Mouse (Mus musculus) adrenal gland, postnatal 36 days (tissue): ENCODE measurements around the gene Gm28230. TPM values are rescaled to one million over a fixed set of nuclear protein-coding genes. Genes with fewer than 3 reads are reported as not detected.

ENCODE experiments used
- DNase-seq, 2 experiments: peaks; one replicate each; pipeline ENCODE4 v3.0.0; 2021; ENCODE audit warnings: mixed read lengths in 1 of 2
- long read RNA-seq, 2 experiments: library from polyadenylated mRNA; stranded (forward); transcript quantifications; one replicate each; pipeline ENCODE4 v2.0.0; 2021; ENCODE audit warnings: borderline sequencing depth in 2 of 2
- total RNA-seq, 2 experiments: library from RNA; stranded (reverse); gene quantifications; 2 replicates each; pipeline ENCODE4 v1.2.3; 2021

The Gm28230 gene
- 1 to 10 TPM; 1.6 to 2.0 TPM for total RNA-seq
- long read RNA-seq, experiment 1, partial matches to known transcripts: 0 of 1 reads
- long read RNA-seq, experiment 1, other reads (novel, unspliced or antisense): 1 of 1 reads
- long read RNA-seq, experiment 2: 0 reads

GRCm38 (mm10) chr2:74726551-74726950 is at the start of gene Gm28230:
TSS of gene Gm28230 (plus strand) at chr2:74726728.
- peak; percentile 54 to 63 for DNase-seq

DNA sequence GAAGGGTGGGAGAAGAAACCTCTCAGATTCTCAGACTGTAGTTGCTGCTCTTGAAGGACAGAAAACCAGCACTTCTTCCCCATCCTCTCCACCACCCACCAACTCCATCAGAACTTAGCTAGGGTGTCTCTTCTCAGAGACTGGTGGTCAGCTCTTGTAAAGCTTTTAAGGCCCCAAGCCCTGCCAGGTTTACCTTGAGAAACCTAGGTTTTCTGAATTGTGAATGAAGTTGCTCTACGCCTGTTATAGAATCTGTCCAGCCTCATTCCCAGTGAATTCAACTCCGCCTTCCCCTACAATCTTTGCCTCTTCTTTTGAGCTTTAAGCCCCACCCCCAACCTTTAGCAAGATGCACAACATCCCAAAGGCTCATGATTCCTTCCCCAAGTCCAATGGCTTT is 49.4 kb upstream of the Gm28230 start:
- no peak for DNase-seq

- DNase-seq: no peak
Measured at GRCm38 (mm10) chr2:74678891-74679595, 47.5 kb upstream of the Gm28230 start, which contains the start of gene Hoxd11. TSS of gene Hoxd11 (plus strand) at chr2:74679557.

- DNase-seq: no peak
Measured at GRCm38 (mm10) chr2:74679596-74679971, 46.9 kb upstream of the Gm28230 start.

GRCm38 (mm10) chr2:74679980-74680379 is 46.5 kb upstream of the Gm28230 start:
- DNase-seq: no peak

- DNase-seq: no peak
Measured at GRCm38 (mm10) chr2:74680561-74681398, 45.7 kb upstream of the Gm28230 start.

- DNase-seq: no peak
Measured at GRCm38 (mm10) chr2:74681594-74682531, 44.7 kb upstream of the Gm28230 start.

GRCm38 (mm10) chr2:74682796-74683195 is 43.7 kb upstream of the Gm28230 start:
- no peak for DNase-seq

DNA sequence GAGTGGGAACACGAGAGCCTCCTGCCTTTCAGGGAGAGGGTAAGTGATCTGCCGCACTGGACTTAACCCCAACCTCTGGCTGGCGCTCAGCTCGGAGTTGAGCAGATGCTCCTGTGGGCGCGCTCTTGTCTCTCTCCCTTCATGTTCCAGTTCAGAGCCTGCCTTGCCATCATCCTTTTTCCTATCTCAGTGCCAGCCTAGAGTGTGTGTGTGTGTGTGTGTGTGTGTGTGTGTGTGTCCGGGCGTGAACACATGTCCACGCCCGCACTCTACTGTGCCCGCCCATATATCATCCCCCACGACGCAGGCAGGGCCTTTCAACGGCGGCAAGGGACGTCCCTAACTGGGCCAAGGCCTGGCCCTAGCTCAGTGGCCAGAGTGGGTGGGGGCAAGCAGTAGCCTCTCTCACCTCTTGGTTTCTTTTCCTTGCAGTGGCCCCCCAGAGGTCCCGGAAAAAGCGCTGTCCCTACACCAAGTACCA is 43.0 kb upstream of the Gm28230 start:
- DNase-seq: no peak

DNA sequence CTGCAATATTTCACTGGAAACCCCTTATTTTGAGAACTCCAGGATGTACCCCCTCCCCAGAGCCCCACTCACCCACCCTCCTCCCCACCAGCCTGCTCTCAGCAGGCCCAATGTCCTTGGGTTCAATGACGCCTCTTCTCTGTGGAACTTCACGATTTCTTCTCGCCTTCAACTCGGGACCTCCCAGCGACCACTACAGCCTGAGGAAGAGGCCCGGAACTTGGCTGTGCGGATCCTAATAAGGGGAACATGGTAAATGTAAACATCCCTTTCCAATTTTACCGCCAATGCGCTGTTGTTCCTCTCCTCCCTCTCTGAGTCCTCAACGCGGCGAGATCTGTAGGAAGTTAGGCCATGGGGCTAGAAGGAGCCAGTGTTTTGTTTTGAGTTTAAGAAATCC is 42.4 kb upstream of the Gm28230 start:
- no peak for DNase-seq

GRCm38 (mm10) chr2:74685059-74685603 is 41.4 kb upstream of the Gm28230 start:
- no peak for DNase-seq

DNA sequence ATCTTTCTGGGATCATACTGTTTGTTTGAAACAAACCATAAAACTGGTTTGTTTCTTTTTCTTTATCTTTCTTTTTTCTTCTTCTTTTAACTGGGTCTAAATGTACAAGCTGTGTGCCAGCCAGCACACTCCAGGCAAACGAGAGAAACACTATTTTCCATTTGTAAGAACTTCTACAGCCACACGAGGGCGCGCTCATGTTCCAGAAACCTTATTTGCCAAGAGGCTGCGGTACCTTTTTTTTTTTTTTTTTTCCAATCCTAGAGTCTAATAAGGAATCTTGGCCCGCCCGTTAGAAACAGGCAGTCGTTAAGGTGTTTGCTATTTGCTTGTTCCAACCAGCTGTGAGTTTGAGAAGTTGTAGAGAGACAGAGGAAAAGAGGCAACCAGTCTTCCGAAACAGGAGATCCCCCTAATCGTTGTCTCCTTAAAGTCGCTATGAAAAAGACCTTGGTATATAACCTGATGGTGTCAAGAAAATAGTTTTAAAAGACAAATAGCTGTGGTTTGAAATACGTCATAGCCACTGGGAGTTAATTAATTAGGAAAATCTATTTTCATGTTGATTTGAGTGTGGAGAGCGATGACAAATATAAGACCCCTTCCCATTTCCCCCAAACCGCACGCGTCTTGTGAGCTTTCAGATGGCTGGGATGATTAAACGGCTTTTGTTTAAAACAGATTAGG is 40.1 kb upstream of the Gm28230 start:
- peak; percentile 75 to 79 for DNase-seq

DNA sequence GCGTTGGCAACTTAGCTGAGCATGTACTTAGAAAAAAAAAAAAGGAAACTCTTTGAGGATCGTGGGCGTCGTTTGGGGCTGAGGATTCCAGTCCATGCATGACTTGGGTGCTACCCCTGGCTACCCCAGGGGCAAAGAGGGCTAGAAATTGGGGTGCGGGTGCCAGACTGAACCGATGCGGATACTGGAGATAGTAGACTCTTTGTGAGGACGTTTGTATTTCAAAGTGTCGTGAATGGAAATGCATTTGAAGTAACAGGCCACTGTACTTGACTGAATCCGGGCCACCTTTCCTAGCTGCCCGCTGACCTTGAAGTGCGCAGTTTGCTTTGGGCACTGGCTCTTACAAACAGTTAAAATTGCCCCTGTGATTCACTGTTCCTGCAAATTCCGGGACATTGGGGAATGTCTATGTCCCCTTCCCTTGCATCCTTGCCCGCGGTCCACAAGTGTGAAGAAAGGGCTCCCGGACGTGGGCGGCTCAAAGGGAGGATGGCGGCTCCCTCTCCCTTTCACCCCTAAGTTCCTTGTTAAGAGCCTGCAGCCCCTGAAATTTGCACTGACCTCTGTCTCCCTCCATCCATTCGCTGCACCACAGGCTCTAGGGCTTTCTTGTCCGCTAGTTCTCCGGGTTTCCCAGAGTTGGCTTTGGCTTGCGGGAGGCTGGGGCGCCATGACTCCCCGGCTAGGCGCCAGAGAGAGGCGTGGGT is 39.4 kb upstream of the Gm28230 start:
- no peak for DNase-seq

DNA sequence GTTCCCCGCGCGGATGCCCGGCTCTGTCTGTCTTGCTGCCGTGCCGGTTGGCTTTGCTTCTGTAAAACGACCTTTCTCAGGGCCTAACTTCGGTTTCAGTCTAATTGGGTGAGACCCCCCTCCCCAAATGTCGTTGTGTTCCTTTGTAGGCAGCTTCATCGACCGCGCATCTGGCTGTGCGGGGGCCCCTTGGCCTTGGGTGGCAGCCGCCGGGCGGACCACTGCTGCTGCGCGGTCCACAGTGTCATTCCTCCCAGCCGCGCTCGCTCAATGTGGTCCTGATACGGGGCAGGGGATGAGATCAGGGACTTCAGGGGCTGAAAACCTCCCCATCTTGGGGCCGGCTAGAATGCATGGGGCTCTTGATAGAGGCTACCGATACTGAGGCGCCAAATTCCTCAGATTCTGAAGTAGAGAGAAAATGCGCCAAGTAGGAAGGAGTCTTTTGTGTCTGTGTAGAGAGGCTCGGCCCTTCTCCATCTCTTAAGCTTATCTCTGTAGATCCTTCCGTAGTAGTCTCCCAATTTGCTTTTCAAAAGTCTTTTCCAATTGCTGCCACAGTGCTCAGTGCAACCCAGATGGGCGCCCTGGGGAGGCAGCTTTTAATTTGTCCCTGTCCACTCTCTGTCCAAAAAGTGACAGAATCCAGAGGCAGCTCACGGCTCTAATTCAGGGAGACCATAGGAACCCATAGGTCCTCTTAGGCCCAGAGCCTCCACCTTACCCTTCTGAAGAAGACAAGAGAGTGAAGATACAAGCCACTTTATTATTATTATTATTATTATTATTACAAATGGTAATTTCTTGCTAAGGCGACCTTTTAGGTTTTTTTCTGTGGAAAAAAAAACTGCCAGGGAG is 38.6 kb upstream of the Gm28230 start:
- no peak for DNase-seq

GRCm38 (mm10) chr2:74688795-74689573 is 37.5 kb upstream of the Gm28230 start:
- no peak for DNase-seq

DNA sequence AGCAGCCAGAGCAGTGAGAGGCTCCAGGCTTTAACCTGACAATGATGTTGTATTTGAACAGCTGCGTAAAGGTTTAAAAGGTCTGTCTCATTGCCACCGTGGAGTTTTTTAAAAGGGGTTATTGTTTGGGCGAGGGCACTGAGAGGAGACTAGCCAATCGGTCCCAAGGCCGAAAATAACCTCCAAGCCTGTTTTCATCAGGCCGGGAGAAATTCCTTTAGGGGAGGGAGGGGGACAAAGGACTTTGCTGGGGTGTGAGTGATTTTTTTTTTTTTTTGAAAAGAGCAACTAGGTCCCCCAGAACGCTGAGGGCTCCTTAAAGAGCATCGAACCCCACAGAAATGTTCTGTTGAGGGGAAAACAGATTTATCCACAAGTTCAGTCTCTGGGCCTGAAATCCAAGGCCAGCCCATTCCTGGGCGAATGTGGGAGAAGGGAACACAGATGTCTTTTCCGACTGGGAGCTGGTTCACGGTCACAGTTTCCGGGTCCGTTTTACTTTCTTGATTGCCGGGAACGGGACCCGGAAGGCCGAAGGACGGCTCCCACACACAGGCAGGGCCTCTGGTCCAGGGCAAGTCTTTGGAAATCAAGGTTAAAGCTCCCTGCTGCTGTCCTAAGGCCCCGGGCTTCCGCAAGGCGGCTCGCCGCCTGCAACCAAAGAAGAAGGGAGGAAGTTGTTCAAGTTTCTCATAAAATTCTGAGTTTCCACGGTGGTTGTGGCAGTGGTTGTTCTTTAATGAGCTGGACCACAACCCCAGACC is 36.8 kb upstream of the Gm28230 start:
- DNase-seq: no peak

GRCm38 (mm10) chr2:74690338-74690716 is 36.2 kb upstream of the Gm28230 start:
- DNase-seq: no peak
